Mouse (Mus musculus) hindbrain, embryonic 15.5 days (tissue): Measurements from ENCODE around the gene Lipa. TPM values are rescaled to one million over a fixed set of nuclear protein-coding genes. Genes with fewer than 3 reads are reported as not detected.

Experiments
- ATAC-seq: fragments of 200-750 bp; cut with Nextera tagmentation; 2 replicates; pipeline ENCODE4 v1.8.0; 2017; ENCODE audit warnings: low read depth, moderate number of reproducible peaks, moderate TSS enrichment; ENCODE audit not compliant: low FRiP score
- H3K27ac ChIP-seq: fragments of 300-500 bp; sonication (generic); replicated peaks from 2 replicates; pipeline ENCODE4 v1.5.1; 2015; ENCODE audit warnings: mild to moderate bottlenecking, inconsistent platforms
- H3K27me3 ChIP-seq: fragments of 300-500 bp; sonication (generic); 2 replicates; pipeline ENCODE4 v1.6.1; 2015; ENCODE audit warnings: control low read depth, inconsistent platforms
- H3K36me3 ChIP-seq: fragments of 300-500 bp; sonication (generic); 2 replicates; pipeline ENCODE4 v1.6.1; 2015; ENCODE audit warnings: control low read depth, inconsistent platforms
- H3K4me1 ChIP-seq: fragments of 300-500 bp; sonication (generic); replicated peaks from 2 replicates; pipeline ENCODE4 v1.6.1; 2015; ENCODE audit warnings: control low read depth, inconsistent platforms
- H3K4me2 ChIP-seq: fragments of 300-500 bp; sonication (generic); 2 replicates; pipeline ENCODE4 v1.6.1; 2015; ENCODE audit warnings: moderate library complexity, mild to moderate bottlenecking, inconsistent platforms
- H3K4me3 ChIP-seq: fragments of 300-500 bp; sonication (generic); 2 replicates; pipeline ENCODE4 v1.5.1; 2015; ENCODE audit warnings: mild to moderate bottlenecking, inconsistent platforms
- H3K9ac ChIP-seq: fragments of 300-500 bp; sonication (generic); 2 replicates; pipeline ENCODE4 v1.6.1; 2015; ENCODE audit warnings: inconsistent platforms
- H3K9me3 ChIP-seq: fragments of 300-500 bp; sonication (generic); 2 replicates; pipeline ENCODE4 v1.6.1; 2016; ENCODE audit warnings: control low read depth, inconsistent platforms
- WGBS: fragments of 180-500 bp; shearing (Covaris S2); methylation state at CpG from one replicate; pipeline ENCODE4 v1.1.7; 2015; 5-methylcytosine and 5-hydroxymethylcytosine counted together
- polyA plus RNA-seq: library from polyadenylated mRNA; unstranded; fragments of >200 nt; fragmentation: Nextera tagmentation; extraction: Ambion mirVana; gene quantifications from 2 replicates; pipeline ENCODE4 v1.2.1, GENCODE M21; 2015

Gene Lipa
- polyA plus RNA-seq, 1 experiment from 2014 or later, result 22.1 TPM

DNA sequence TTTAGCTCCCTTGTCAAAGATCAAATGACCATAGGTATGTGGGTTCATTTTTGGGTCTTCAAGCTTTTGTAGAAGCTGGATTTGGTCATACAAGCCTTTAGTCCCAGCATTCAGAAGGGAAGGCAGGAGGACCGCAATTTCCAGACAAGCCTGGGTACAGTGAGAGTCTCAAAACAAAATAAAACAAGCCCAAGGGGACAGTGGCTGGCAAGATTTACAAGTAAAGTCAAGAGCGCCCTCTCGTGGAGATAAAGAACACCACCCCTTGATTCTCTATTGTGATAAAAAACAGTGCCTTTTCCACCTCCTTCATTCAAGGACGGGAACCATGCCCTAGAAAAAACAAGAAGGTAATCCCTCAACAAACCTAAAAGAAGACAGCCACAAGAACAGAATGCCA lies 43.7 kb downstream of the Lipa start:
- H3K9ac ChIP-seq, result no peak overlapping the region
- H3K9me3 ChIP-seq, result no peaks in the 10 kb centered on the region
- no peak overlapping the region for H3K4me2 ChIP-seq
- no peaks in the 10 kb centered on the region for H3K4me1 ChIP-seq
- 15% methylated on average over 4 of the region's 4 CpGs for WGBS
- H3K27ac ChIP-seq, result no peak overlapping the region
- no peak for ATAC-seq
- no peak overlapping the region for H3K4me3 ChIP-seq
- H3K36me3 ChIP-seq, result no peaks in the 10 kb centered on the region
- H3K27me3 ChIP-seq, result no peaks in the 10 kb centered on the region

DNA sequence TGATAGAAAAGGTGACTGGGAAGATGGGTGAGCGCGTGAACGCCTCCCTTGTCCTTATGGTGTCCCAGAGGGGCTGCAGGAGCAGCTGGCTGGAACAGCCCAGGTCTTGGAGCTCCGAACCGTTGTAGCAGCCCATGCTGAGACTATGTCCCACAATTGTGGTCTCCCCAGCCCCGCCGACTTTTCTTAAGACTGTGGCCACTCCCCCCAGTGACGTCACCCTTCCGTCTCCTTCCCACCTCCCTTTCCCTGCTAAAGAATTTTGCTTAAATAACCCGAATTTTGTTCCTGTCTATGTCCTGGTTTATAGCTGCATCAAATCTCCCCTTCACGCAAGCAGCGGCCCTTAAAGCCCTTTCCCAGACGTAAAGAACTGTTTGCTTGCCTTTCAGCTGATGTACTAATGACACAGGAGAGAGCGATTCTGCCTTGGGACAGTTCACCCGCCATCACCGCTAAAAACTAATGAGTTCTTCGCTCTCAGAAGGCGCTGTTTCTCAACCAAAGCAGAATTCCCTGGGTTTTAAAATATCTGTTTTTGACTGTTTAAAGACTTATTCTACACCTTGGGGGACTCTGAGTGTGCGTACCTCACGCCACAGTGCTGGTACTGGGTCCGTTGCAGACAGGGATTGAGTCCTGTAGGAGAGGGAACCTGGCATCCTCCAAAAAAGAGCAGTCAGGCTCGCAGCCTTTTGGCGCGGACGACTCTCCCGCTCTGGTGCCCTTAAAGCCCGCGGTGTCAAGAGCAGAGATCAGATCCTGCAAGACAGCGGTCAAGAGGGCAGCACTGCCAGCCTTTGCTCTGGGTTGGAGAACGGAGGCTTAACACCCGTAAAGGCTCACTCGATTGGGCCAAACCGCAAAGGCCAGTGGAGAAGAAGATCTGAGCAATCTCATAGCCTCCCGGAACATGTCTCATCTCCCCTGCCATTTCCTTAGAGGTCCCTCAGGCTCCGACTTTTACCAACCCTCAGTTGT lies 52.0 kb downstream of the Lipa start, which contains the start of gene Ch25h:
Gene Ch25h (minus strand): TSS at position 174 of the 981 bp plus-strand sequence.
- Histone ChIP-seq H3K9ac (peak within 1 kb of the TSS; percentile 34), H3K4me3 (peak within 1 kb of the TSS; percentile 52), H3K4me1 (peaks cover 17% of the 10 kb centered on the region), H3K27ac (no peak within 1 kb of the TSS), H3K36me3 (no peaks in the 10 kb centered on the region), H3K4me2 (peak within 1 kb of the TSS; percentile 86), H3K9me3 (no peaks in the 10 kb centered on the region), H3K27me3 (peaks cover 24% of the 10 kb centered on the region)
- peak; percentile 88 for ATAC-seq
- WGBS, result 2% methylated on average over 35 of the region's 35 CpGs

DNA sequence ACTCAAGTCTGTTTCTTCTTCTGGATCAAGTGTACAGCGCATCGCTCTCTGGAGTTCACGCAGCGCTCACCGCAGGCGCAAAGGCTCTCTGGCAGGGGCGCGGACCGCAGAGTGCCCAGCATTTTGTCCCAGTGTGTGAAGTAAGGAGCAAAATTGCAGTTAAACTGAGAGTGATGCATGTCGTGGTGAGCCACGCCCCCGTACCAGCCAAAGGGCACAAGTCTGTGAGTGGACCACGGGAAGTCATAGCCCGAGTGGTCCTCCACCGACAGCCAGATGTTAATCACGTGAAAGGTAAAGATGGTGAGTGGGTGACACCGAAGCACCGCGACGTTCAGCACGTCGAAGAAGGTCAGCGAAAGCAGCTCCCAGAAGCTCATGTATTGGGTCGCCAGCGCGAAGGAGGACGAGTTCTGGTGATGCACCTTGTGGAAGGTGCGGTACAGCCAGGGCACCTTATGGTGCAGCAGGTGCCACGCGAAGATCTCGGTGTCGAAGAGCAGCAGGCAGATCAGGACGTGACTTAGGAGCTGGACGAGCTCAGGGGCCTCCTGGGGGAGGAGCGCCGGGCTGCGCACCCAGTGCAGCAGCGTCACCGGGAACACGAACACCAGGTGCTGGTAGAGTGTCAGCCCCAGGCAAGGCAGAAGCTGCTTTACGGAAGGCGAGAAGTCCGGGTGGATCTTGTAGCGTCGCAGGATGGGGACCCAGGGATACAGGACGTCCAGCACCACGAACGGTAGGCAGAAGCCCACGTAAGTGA lies 52.9 kb downstream of the Lipa start:
- peak; percentile 83 for ATAC-seq

DNA sequence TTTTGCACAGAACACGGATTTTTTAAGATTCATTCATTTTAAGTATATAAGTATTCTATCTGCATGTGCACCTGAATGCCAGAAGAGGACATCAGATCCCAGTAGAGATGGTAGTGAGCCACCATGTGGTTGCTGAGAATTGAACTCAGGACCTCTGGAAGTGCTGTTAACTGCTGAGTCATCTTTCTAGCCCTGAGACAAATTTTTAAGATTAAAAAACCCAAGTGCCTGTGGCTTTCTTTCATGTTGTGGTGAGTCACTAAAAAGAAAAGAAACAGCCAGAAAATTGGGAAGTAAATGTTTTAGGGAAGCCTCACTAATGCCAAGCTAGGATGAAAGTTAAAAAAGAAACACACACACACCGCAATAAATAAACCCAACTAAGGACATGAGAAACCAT lies 55.6 kb downstream of the Lipa start:
- WGBS, result 87% methylated on average over 2 of the region's 2 CpGs
- no peak overlapping the region for H3K27ac ChIP-seq
- ATAC-seq, result no peak
- no peaks in the 10 kb centered on the region for H3K36me3 ChIP-seq
- no peaks in the 10 kb centered on the region for H3K9me3 ChIP-seq
- H3K4me2 ChIP-seq, result no peak overlapping the region
- no peak overlapping the region for H3K9ac ChIP-seq
- no peak overlapping the region for H3K4me3 ChIP-seq
- peaks cover 17% of the 10 kb centered on the region for H3K4me1 ChIP-seq
- H3K27me3 ChIP-seq, result peaks cover 21% of the 10 kb centered on the region

More for the DNA sequence above, 52.9 kb downstream of the Lipa start:
- peak overlapping the region; percentile 52 for H3K4me3 ChIP-seq
- H3K36me3 ChIP-seq, result no peaks in the 10 kb centered on the region
- peaks cover 17% of the 10 kb centered on the region for H3K4me1 ChIP-seq
- peaks cover 24% of the 10 kb centered on the region for H3K27me3 ChIP-seq
- H3K9ac ChIP-seq, result peak overlapping the region; percentile 34
- H3K27ac ChIP-seq, result no peak overlapping the region
- 6% methylated on average over 49 of the region's 49 CpGs for WGBS
- H3K4me2 ChIP-seq, result peak overlapping the region; percentile 86
- no peaks in the 10 kb centered on the region for H3K9me3 ChIP-seq

DNA sequence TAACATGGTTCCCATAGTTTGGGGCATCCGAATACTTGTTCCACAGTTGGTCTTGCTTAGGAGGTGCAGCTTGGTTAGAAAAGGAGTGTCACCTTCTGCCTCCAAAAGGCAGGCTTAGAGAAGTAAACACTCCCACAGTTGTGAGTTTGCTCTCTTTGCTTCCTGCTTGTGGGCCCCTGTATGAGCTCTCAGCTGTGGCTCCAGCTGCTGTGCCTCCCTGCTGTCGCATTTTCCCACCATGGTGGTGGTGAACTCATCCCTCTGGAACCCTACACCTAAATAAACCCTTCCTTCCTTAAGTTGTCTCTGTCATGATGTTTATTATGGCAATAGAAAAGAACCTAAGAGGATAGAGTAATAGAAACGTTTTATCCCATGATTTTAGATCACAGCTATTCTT lies 58.5 kb downstream of the Lipa start:
- H3K9ac ChIP-seq, result no peak overlapping the region
- 51% methylated on average over 3 of the region's 3 CpGs for WGBS
- H3K27ac ChIP-seq, result no peak overlapping the region
- no peaks in the 10 kb centered on the region for H3K36me3 ChIP-seq
- H3K27me3 ChIP-seq, result peaks cover 16% of the 10 kb centered on the region
- no peaks in the 10 kb centered on the region for H3K4me1 ChIP-seq
- ATAC-seq, result no peak
- H3K4me2 ChIP-seq, result no peak overlapping the region
- H3K9me3 ChIP-seq, result no peaks in the 10 kb centered on the region
- no peak overlapping the region for H3K4me3 ChIP-seq

DNA sequence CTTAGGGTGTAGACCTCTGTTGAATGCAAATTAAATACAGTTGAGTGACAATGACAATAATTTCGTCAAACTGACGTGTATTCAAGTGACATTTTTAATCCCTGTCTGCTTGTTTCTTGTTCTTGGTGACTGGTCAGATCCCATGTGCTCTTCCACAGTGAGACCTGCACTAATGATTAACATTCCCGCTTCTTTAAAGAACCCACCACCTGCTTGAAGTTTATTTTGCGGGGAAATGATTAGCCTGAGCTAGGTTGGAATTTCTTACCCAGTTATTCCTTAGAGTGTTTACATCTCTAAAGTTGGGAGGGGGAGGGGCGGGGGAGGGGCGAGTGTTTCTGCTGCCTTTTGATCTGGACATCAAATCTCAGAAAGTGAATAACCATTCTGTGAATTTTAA lies 59.1 kb downstream of the Lipa start:
- Histone ChIP-seq H3K27ac (no peak overlapping the region), H3K4me2 (no peak overlapping the region), H3K27me3 (peaks cover 12% of the 10 kb centered on the region), H3K36me3 (no peaks in the 10 kb centered on the region), H3K4me1 (no peaks in the 10 kb centered on the region), H3K9ac (no peak overlapping the region), H3K4me3 (no peak overlapping the region), H3K9me3 (no peaks in the 10 kb centered on the region)
- no peak for ATAC-seq
- WGBS, result 39% methylated on average over 6 of the region's 6 CpGs

DNA sequence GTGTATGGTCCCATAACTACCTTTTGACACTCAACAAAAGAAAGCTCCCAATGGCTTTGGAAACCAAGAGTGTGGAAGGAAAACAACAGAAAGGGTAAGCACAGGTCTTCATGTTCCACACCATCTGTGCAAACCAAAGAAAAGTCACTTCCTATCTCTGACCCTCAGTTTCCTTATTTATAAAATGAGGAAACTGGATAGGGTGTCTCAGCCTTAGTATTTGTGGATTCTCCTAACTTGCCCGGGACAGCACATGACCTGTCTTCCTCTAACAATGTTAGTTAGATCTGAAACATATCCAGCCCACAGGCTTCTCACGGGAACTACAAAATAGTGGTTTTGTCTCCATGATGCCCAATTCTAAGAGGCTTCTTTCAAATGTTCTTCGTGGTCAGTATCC lies 62.8 kb downstream of the Lipa start:
- no peak for ATAC-seq
- H3K4me1 ChIP-seq, result no peaks in the 10 kb centered on the region
- no peaks in the 10 kb centered on the region for H3K27me3 ChIP-seq
- no peak overlapping the region for H3K4me2 ChIP-seq
- no peak overlapping the region for H3K27ac ChIP-seq
- 80% methylated on average over 3 of the region's 3 CpGs for WGBS
- no peaks in the 10 kb centered on the region for H3K9me3 ChIP-seq
- no peak overlapping the region for H3K4me3 ChIP-seq
- H3K9ac ChIP-seq, result no peak overlapping the region
- no peaks in the 10 kb centered on the region for H3K36me3 ChIP-seq

DNA sequence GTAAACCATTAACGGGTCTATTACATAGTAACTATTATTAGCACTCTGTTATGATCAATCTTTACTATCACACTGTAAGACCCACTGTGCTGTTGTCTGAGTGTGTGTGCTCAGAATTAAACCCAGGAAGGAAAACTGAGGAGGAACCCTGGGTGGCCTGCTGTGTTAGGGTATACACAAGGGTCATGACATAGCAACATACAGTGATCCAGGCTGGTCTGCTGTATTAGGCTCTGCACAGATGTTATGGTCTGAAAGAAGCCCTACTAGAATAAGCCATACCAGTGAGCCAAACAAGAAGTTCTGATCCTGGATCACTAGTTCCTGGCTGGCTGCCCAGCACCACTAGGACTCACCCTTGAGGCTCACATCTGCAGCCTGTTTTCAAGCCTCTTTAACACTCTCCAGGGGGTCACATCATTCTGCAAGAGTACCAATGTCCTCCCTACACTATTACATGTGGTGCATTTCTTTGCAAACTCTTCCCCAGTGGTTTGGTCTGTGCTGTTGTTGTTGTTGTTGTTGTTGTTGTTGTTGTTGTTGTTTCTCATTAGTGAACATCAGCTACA lies 65.7 kb downstream of the Lipa start:
- H3K27me3 ChIP-seq, result no peaks in the 10 kb centered on the region
- ATAC-seq, result no peak
- WGBS, result 82% methylated on average over 1 of the region's 1 CpGs
- H3K36me3 ChIP-seq, result no peaks in the 10 kb centered on the region
- H3K9ac ChIP-seq, result no peak overlapping the region
- no peak overlapping the region for H3K27ac ChIP-seq
- no peaks in the 10 kb centered on the region for H3K4me1 ChIP-seq
- H3K4me3 ChIP-seq, result no peak overlapping the region
- H3K9me3 ChIP-seq, result no peaks in the 10 kb centered on the region
- no peak overlapping the region for H3K4me2 ChIP-seq

DNA sequence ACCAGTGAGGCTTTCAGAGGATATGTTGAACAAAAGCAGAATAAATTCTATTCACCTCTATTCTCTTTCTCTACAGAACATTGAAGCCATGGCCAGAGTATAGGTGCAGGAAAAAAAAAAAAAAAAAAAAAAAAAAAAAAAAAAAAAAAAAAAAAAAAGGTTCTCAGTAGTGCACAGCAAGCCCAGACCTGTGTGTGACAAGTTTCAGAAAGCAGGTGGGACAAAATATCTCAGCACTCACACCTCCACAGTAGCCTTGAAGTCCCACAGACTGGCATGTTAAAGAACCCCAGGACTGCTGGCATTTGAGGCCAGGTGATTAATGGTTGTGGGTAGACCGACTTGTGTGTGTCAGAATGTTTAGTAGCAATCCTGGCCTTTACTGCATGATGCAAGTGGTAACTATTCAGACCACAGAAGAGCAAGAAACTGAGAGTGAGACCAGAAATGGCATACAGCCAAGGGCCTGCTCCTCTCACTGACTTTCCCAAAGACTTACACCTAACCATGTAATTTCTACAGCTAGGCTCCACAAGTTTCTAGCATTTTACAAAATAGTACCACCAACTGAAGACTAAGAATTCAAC lies 76.4 kb downstream of the Lipa start:
- H3K9me3 ChIP-seq, result no peaks in the 10 kb centered on the region
- no peaks in the 10 kb centered on the region for H3K27me3 ChIP-seq
- no peak overlapping the region for H3K27ac ChIP-seq
- no peak overlapping the region for H3K4me2 ChIP-seq
- H3K36me3 ChIP-seq, result no peaks in the 10 kb centered on the region
- 65% methylated on average over 1 of the region's 1 CpGs for WGBS
- H3K9ac ChIP-seq, result no peak overlapping the region
- ATAC-seq, result no peak
- H3K4me3 ChIP-seq, result no peak overlapping the region
- no peaks in the 10 kb centered on the region for H3K4me1 ChIP-seq

DNA sequence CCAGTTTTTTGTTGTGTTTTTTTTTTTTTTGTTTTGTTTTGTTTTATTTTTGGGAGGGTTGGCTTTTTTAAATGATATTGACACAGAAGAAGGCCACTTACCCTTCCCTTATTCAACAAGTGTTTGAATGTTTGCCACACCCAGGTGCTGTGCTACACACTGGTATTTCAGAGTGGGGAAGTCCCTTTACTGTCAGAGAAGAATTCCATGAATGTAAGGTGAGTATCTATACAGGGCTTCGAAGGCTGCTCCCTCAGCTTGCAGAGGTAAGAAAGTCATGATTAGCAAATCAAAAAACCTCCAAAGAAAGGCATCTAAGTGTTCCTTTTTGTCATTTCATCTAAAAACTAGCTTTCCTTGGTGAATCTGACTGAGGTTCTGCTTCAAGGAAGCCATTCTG lies 78.4 kb downstream of the Lipa start:
- no peaks in the 10 kb centered on the region for H3K9me3 ChIP-seq
- no peaks in the 10 kb centered on the region for H3K4me1 ChIP-seq
- 96% methylated on average over 1 of the region's 1 CpGs for WGBS
- H3K36me3 ChIP-seq, result no peaks in the 10 kb centered on the region
- H3K27ac ChIP-seq, result no peak overlapping the region
- no peak overlapping the region for H3K9ac ChIP-seq
- ATAC-seq, result no peak
- H3K4me2 ChIP-seq, result no peak overlapping the region
- no peaks in the 10 kb centered on the region for H3K27me3 ChIP-seq
- H3K4me3 ChIP-seq, result no peak overlapping the region

DNA sequence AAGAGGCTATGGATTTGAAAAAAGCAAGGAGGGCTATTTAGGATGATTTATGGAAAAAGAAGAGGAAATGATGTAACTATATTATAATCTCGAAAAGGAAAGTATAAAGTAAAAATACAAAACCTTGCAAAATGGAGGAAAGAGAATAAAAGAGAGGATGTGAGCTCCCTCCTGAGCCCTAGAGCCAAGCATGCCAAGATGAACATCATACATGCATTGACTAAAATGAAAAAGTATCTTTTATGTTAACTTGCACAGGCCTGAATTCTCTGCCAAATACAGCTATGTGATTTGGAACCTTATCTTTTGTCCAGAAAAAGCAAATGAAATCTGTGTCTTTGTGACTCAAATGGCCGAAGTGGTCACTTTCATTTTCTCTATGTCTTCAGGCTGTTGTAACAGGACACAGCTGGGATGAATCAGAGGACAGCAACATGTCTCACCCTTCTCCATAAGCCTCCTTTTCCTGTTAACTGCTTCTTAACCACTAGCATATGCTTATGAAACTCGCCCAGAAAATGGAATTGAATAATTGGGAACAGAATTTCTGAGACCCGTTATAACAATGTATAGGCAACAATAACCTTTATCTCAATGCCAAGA lies 81.8 kb downstream of the Lipa start:
- Histone ChIP-seq H3K36me3 (no peaks in the 10 kb centered on the region), H3K27ac (no peak overlapping the region), H3K4me3 (no peak overlapping the region), H3K9me3 (no peaks in the 10 kb centered on the region), H3K4me1 (no peaks in the 10 kb centered on the region), H3K4me2 (no peak overlapping the region), H3K27me3 (no peaks in the 10 kb centered on the region), H3K9ac (no peak overlapping the region)
- no peak for ATAC-seq
- 78% methylated on average over 4 of the region's 4 CpGs for WGBS
